Mouse (Mus musculus): Measurements from ENCODE around the gene Rragc.

GRCm38 (mm10) chr4:123916748-123917547 is at the start of gene Rragc:
- TF ChIP-seq GATA1 (IDR thresholded peaks at IDR 0.05; ENCODE audit: low read length) (no peak), TAL1 (IDR thresholded peaks at IDR 0.05; ENCODE audit: low read length) (no peak)

All from erythroblast, embryonic 14.5 days (primary cell).